ENCODE assay signal across 7 mouse cellular contexts in genomic region chr4:137664433-137664979, GRCm38 (mm10). TPM values are rescaled to one million over a fixed set of nuclear protein-coding genes. Genes with fewer than 3 reads are reported as not detected.
DNase-seq lines count a peak whose midpoint lies in the region; ATAC-seq and TF ChIP-seq lines count a peak whose summit lies in the region.

Rap1gap (plus strand) TSS chr4:137664726.

- H3K4me1 ChIP-seq in forebrain, embryonic 11.5 days (replicated peaks; ENCODE audit: control insufficient read depth, insufficient read depth, low read length) = peaks cover 8% of the 10 kb centered on the region; the same call in 1 of the 2 replicates
- peaks cover 51% of the 10 kb centered on the region for H3K4me1 ChIP-seq in hindbrain, embryonic 12.5 days
- H3K4me1 ChIP-seq in midbrain, embryonic 10.5 days = peaks cover 55% of the 10 kb centered on the region
- no peaks in the 10 kb centered on the region for H3K4me1 ChIP-seq in stomach, postnatal 0 days (replicated peaks; ENCODE audit: control insufficient read depth, insufficient read depth)

- under 1% methylated on average over 29 of the region's 44 CpGs for WGBS in forebrain, embryonic 11.5 days
- WGBS in hindbrain, embryonic 12.5 days = under 1% methylated on average over 43 of the region's 44 CpGs
- under 1% methylated on average over 44 of the region's 44 CpGs for WGBS in midbrain, embryonic 10.5 days
- under 1% methylated on average over 33 of the region's 44 CpGs for WGBS in stomach, postnatal 0 days

- H3K9me3 ChIP-seq in forebrain, embryonic 11.5 days (ENCODE audit: control insufficient read depth, low read length) = no peaks in the 10 kb centered on the region
- no peaks in the 10 kb centered on the region for H3K9me3 ChIP-seq in hindbrain, embryonic 12.5 days (replicated peaks)
- no peaks in the 10 kb centered on the region for H3K9me3 ChIP-seq in midbrain, embryonic 10.5 days (replicated peaks)
- H3K9me3 ChIP-seq in stomach, postnatal 0 days (ENCODE audit: control insufficient read depth, low read length) = no peaks in the 10 kb centered on the region

- peak; percentile 60 for DNase-seq in MN1 (ENCODE audit: low spot score)
- no peak for DNase-seq in adrenal gland, adult 8-10 months
- DNase-seq in forebrain, embryonic 11.5 days (ENCODE audit: low spot score) = peak; percentile 73
- DNase-seq in left cerebral cortex, adult 8-10 months (ENCODE audit: low spot score in 2 of 2) = peak; percentile 66 to 67
- peak; percentile 46 for DNase-seq in midbrain, embryonic 10.5 days (ENCODE audit: low spot score)
- DNase-seq in stomach, postnatal 0 days (ENCODE audit: low spot score) = peak; percentile 62

- TF ChIP-seq CTCF in stomach, postnatal 0 days (IDR thresholded peaks at IDR 0.05; ENCODE audit: low read depth) = no peak

- ATAC-seq in forebrain, embryonic 11.5 days (replicated peaks; ENCODE audit: low FRiP score) = peak; percentile 46
- ATAC-seq in hindbrain, embryonic 12.5 days (ENCODE audit: low FRiP score) = peak; percentile 57
- ATAC-seq in stomach, postnatal 0 days (ENCODE audit: low FRiP score, low TSS enrichment) = peak; percentile 38

- H3K36me3 ChIP-seq in forebrain, embryonic 11.5 days (ENCODE audit: control insufficient read depth, insufficient read depth, low read length) = no peaks in the 10 kb centered on the region
- H3K36me3 ChIP-seq in hindbrain, embryonic 12.5 days = no peaks in the 10 kb centered on the region
- H3K36me3 ChIP-seq in midbrain, embryonic 10.5 days = no peaks in the 10 kb centered on the region
- no peaks in the 10 kb centered on the region for H3K36me3 ChIP-seq in stomach, postnatal 0 days (ENCODE audit: control insufficient read depth, insufficient read depth, low read length)

- H3K4me3 ChIP-seq in forebrain, embryonic 11.5 days (ENCODE audit: low read depth, low read length) = peak within 1 kb of the TSS; percentile 52
- H3K4me3 ChIP-seq in hindbrain, embryonic 12.5 days = peak within 1 kb of the TSS; percentile 60
- peak within 1 kb of the TSS; percentile 78 for H3K4me3 ChIP-seq in midbrain, embryonic 10.5 days
- H3K4me3 ChIP-seq in stomach, postnatal 0 days (ENCODE audit: low read depth, low read length) = peak within 1 kb of the TSS; percentile 49

- TF ChIP-seq EP300 in stomach, postnatal 0 days (optimal IDR thresholded peaks at IDR 0.05) = no peak

- peaks cover 7% of the 10 kb centered on the region; the same call in 1 of the 2 replicates for H3K27me3 ChIP-seq in forebrain, embryonic 11.5 days (ENCODE audit: control insufficient read depth, insufficient read depth, low read length)
- H3K27me3 ChIP-seq in hindbrain, embryonic 12.5 days = peaks cover 40% of the 10 kb centered on the region
- peaks cover 59% of the 10 kb centered on the region for H3K27me3 ChIP-seq in midbrain, embryonic 10.5 days (ENCODE audit: low read depth, poor library complexity, severe bottlenecking)
- H3K27me3 ChIP-seq in stomach, postnatal 0 days (ENCODE audit: control insufficient read depth, insufficient read depth, low read length) = no peaks in the 10 kb centered on the region

- H3K9ac ChIP-seq in forebrain, embryonic 11.5 days (ENCODE audit: low read length) = peak within 1 kb of the TSS; percentile 64
- H3K9ac ChIP-seq in hindbrain, embryonic 12.5 days = peak within 1 kb of the TSS; percentile 79
- H3K9ac ChIP-seq in stomach, postnatal 0 days (ENCODE audit: low read length) = peak within 1 kb of the TSS; percentile 65

- H3K27ac ChIP-seq in forebrain, embryonic 11.5 days (ENCODE audit: low read depth, low read length) = no peak within 1 kb of the TSS
- H3K27ac ChIP-seq in hindbrain, embryonic 12.5 days = 0 out of 2 replicates have a peak within 1 kb of the TSS, but pooled peaks have one; percentile 12
- H3K27ac ChIP-seq in midbrain, embryonic 10.5 days (replicated peaks) = peak within 1 kb of the TSS; percentile 81
- no peak within 1 kb of the TSS for H3K27ac ChIP-seq in stomach, postnatal 0 days (replicated peaks)

- peak within 1 kb of the TSS; percentile 95 for H3K4me2 ChIP-seq in forebrain, embryonic 11.5 days (ENCODE audit: low read depth, low read length, severe bottlenecking)
- peak within 1 kb of the TSS; percentile 95 for H3K4me2 ChIP-seq in hindbrain, embryonic 12.5 days (replicated peaks)
- peak within 1 kb of the TSS; percentile 85 for H3K4me2 ChIP-seq in stomach, postnatal 0 days (replicated peaks; ENCODE audit: low read depth)

RNA-seq across cellular contexts. Expression of gene Rap1gap, which starts in this region (rescaled TPM):
- 100 to 1,000 TPM; 108 to 376 (median 251) TPM for total RNA-seq in adrenal gland, adult 8-10 months (2022)
- 4.4 and 7.7 TPM in 2 replicates for polyA plus RNA-seq in forebrain, embryonic 11.5 days (2014; fragmentation: Nextera tagmentation; extraction: Ambion mirVana)
- 17.1 and 19.8 TPM in 2 replicates for polyA plus RNA-seq in hindbrain, embryonic 12.5 days (2016; fragmentation: Nextera tagmentation; extraction: Ambion mirVana)
- total RNA-seq in left cerebral cortex, adult 8-10 months (2022) = 100 to 1,000 TPM; 338 to 399 (median 364) TPM
- 4.5 and 6.0 TPM in 2 replicates for polyA plus RNA-seq in midbrain, embryonic 10.5 days (2016; fragmentation: Nextera tagmentation; extraction: Ambion mirVana)
- 70.1 and 73.0 TPM in 2 replicates for polyA plus RNA-seq in stomach, postnatal 0 days (2015; fragmentation: Nextera tagmentation; extraction: Ambion mirVana)

Comparison
In these comparisons a context has a peak if more than half of its experiments do, and no peak if none do; other contexts are left out.
1. H3K27ac ChIP-seq: peak in hindbrain, embryonic 12.5 days (single experiment) and midbrain, embryonic 10.5 days (single experiment); none in forebrain, embryonic 11.5 days (single experiment) and stomach, postnatal 0 days (single experiment).
2. Peak in every context shown above with its lines, with median percentiles within 50 percentile points of each other: ATAC-seq, H3K4me2 ChIP-seq, H3K4me3 ChIP-seq and H3K9ac ChIP-seq.